Mouse (Mus musculus) regulatory T cell (primary cell): ENCODE results near the gene Sln.

Experiments used
- in situ Hi-C: fragments of 300-600 bp; cut with MboI, MseI; formaldehyde crosslinking; loops from one replicate; pipeline ENCODE4 v1.15.1; 2025; ENCODE audit warnings: high pct_unique_total_duplicates

Sln gene

DNA sequence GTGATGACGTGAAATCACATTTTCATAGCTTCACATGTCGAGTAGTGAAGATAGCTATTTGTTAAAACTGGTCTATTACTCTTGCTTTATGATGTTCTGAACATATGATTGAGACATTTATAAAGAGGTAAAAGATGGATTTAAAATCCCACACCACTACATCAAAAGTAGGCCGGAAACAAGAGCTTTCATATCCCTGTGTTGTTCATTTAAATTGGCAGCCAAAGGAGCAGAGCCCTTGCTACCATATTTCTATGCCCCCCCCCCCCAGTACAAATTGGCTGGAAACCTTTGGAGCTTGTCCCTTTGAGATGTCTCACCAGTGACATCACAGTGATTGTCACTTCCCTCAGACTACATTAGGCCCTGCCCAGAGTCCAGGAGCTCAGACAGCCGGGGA, at the start of gene Sln:
Sln (plus strand) TSS at position 301 of the 400 bp plus-strand sequence.
- in situ Hi-C loops, result no loop called here

DNA sequence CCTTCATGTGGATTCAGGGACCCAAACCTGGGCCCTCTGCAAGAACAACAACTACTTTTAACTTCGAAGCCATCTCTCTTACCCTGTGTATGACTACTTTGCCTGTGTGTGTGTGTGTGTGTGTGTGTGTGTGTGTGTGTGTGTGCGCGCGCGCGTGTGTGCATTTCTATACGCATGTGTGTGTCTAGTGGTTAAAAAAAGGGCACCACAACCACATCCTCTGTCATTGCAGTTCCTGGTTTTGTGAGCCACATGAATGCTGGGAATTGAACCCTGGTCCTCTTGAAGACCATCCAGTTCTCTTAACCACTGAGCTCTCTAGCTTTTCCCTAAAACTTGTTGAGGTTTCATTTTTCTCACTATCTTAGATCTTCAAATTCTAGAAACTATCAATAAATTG, 47.0 kb upstream of the Sln start:
- in situ Hi-C loops, result loop anchor here (5.0 kb wide), 1 partner anchor 36 kb away; no protein-coding TSS in a partner anchor

DNA sequence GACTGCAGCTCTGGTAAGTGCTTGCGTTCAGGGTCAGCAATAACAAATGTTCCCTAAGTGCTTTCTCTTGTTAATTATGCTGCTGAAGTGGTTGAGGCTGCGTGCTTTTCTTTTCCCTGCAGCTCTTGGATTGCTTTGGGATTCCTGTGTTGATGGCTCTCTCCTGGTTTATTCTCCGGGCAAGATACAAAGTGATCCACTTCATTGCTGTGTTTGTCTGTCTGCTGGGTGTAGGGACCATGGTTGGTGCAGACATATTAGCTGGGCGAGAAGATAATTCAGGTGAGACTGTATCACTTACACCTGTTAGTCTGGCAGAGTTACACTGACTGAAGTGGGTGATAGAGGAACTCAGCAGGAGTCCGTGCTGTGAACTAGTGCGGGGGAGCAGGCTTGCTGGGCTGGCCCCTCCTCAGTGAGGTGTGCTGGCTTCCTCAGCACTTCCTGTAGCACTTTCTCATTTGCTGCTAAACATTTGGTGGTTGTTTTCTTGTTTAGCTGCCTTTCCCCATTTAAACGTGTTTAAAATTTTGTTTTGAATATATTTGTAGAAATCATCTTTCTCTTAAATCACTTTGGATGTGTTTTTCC, 43.4 kb upstream of the Sln start:
- in situ Hi-C loops, result no loop called here

DNA sequence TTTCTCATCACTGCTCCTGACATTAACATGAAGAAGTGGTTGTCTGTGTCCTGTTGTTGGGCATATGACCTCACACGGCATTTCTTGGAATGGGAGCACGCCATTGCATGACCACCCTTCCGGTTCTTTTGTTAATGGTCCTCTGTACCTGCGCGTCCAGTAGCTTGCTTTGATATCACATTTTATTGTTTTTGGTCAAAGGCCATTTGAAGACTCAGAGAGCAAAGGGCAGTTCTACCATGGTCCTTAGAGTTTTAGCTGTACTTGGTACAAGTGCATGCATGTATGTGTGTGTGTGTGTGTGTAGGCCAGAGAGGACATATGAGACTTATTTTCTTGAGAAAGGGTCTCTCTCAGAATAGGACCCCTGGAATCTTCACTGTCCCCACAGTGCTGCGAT, 36.5 kb upstream of the Sln start:
- in situ Hi-C loops, result no loop called here

DNA sequence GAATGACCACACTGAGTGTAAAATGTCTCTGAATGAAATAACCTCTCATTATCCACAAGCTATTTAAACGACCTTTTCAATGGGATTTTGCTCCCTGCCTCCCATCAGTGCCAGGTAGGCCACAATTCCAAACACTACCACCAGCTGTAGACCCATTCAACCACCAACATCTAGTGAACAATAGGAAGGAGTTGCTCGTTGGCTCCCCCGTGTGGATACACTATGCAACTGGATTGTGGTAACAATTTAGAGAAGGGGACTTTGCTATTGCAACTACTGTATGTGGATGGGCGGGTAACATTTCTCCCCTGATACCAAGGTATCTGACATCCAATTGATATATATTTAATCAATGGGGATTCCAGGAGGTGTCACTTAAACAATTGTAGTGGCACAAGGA, 31.2 kb upstream of the Sln start:
- in situ Hi-C loops, result no loop called here

DNA sequence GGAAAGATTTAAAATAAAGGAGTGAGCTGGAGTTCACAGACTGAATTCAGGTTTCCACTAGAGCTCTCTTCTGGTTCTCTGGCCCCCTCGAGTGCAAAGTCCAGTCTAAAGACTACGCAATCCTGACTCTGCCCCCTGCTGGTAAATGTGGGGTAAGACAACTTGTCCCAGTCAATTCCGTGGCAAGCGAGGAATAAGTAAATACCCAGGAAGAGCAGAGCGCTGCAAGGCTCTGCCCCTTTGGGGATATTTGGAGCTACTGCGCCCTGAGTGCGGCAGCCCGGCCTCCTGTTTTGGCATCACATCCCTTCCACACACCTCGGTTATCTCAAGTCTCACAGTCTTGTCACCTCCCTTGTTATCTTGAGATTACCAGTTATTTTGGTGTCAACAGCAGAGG, 24.6 kb upstream of the Sln start:
- in situ Hi-C loops, result no loop called here

DNA sequence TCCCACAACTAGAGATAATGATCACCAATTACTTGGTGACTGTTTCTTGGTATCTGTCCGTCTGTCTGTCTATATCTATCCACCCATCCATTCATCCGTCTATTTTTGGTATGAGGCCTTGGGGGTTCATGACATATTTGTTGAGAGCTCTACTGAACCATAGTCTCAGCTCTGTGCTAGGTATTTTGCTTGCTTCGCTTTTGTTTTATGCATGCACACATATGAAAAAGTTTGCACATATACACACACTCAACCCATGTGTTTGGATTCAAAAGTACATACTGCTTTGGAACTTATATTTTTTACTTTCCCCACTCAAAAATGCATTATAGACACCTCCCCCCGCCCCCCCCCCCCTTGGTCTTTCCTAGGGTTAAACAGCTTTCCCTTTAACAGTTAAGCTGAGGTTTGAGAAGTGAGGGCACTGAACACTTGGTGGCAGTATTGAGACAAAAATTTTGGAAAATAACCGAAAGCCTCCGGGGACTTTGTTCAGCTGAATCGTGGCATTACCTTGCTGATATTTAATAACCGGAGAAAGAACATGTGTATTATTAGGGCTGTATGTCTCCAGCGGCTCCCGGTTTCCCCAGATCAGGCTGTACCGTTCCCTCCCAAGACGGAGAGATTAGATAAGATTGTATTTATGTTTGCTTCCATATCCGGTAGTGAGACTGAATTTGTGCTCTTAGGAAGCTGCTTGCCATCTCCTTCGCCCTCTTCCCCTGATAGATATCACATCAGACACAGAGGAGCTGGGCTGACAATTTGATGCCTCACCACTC, 20.7 kb upstream of the Sln start:
- in situ Hi-C loops, result no loop called here

DNA sequence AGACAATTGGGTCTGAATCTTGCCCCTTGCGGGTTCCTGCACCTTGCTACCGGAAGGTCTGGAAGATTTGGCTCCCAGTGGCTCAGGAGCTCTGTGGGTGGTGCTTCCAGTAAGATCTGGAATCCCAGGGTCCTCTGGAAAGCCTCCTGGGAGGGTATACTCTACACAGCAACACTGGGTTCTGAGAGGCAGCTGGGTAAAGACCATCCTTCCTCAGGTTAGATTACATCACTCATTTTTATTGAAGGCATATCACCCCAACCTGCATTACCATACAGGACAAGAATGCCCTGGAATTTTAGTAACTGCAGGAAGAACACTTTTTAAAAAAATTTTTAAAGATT, 20.1 kb upstream of the Sln start:
- in situ Hi-C loops, result no loop called here

DNA sequence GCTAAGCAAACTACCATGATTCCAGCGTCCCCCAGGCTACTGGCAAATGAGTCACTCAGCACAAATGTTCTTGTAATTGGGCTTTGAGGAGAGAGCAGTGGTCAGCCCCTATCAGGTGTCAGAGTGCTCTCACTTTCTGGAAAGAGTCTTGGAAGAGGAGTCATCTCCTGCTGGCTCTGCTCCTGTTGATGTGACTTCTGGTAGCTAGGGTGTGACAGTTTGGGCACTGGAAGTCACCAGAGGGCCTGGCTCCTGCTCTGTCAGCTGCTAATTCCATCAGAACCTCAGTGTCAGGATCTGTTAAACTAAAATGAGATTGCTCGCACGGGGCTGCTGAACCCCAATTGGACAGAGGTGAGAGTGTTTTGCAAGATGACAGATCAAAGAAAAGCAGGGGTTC, 14.9 kb upstream of the Sln start:
- in situ Hi-C loops, result no loop called here

DNA sequence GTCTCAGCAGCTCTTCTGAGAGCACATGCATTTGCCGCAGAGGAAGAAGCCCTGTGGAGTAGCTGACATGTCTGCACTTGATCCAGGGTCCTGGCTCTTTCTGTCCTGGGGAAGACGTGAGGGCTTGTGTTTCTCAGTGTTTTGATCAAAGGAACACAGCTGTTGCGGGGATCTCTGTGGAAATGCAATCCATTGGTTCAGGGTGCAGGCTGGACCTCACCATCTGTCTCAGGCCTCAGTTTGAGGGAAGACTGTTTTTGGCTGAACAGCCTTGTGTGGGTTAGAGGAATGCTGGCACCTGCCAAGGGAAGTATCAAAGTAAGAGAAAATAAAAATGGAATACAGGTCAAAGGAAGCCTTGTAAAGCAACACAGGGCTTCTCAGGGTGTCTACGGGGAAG, 14.0 kb upstream of the Sln start:
- in situ Hi-C loops, result no loop called here

DNA sequence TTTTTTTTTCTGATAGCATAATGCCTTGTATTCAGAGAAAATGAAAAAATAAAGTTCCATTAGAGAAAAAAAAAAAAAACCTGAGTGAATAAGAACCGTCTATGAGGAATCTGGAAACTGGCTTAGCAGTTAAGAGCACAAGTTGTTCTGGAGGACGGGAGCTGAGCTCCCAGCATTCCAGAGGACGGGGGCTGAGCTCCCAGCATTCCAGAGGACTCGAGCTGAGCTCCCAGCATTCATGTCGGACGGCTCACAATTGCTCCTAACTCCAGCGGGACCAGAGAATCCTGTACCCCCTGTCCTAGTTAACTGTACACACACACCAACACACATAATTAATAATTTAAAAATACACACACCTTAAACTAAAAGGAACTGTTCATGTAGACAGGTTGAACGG, 11.1 kb upstream of the Sln start:
- in situ Hi-C loops, result no loop called here

DNA sequence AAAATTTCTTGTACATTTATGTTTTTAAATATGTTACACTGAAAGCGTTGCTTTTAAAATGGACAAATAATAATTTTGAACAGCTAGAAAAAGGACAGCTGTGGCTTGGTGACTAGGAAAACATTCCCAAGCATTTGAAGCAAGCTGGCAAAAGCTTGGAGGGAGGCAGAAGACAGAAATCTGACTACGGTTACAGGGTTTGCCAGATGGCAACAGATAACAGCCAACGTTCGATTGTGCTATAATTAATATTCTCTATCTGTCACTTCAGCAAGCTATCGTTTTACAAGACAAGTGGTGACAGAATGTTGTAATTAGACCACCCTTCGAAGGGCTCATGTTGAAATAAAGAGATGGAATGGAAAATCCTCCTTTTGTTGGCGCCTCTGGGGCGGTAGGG, 1.4 kb upstream of the Sln start:
- in situ Hi-C loops, result no loop called here

DNA sequence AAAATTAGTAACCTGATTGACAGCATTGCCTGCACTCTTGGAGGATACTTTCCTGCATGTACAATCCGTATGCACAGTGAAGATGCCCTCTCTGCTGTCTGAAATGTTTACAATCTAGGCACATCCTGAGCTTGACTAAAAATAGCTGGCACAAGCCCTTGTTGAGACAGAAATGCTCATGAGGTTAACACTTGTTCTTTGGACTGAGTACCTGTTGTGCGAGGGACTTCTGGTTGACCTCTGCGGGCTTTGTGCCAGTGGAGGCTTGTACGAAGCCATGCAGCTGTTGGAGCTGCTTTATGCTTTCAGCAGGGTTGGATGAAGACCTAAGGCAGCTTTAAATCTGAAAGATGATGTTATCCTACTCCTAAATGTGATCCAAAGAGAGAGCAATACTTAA, 2.2 kb downstream of the Sln start:
- in situ Hi-C loops, result no loop called here

DNA sequence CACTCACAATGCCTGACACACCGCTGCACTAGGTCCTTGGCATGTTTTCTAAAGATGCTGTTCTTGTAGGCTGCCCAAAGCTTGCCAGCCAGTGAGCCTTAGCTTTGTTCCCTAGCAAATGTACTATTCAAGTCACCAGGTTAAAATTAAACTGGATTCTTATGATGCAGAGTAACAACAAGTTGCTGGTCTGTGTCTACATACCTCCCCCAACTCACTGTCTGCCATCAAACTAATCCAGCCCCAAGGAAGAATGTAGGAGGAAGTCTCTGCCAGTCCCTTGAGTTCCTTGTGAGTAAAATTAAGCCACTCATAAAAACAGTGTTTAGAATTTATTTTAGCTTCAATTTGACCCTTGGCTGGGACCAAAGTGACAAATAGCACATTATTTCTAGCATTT, 3.7 kb downstream of the Sln start:
- in situ Hi-C loops, result no loop called here

DNA sequence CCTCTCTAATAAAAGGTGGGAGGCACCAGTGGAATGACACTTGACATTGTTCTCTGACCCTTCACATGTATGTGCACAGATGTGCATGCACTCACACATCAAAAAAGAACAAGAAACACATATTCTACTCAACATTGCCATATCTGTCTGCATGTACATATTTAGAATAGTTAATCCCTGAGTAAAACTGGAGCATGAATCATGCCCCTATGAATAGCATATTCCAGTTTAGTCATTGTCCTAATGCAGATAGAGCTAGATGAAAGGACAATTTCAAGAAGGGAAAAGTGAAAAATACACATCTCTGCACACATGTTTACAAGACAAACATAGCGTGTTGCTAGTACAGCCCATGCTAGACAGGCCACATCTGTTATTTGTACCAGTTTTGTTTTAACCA, 4.6 kb downstream of the Sln start:
- in situ Hi-C loops, result no loop called here

DNA sequence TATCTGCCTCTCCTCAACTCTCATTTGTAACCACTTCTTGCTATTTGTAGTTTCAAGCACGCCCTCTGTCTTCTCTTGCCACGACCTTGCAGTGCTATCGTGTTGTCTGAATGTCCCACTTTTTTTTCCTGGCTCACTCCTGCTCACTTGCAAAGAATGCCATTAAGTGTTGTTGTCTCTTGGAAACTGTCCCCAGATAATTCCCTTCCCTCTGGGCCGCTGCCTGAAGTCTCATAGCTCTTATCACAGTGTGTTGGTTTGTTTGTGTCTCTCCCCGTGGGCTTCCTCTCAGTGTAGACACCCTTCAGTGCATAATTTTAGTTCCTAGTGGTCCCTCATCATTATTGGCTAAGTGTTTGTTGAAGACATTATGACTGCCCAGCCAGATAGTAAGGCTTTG, 7.9 kb downstream of the Sln start:
- in situ Hi-C loops, result no loop called here

DNA sequence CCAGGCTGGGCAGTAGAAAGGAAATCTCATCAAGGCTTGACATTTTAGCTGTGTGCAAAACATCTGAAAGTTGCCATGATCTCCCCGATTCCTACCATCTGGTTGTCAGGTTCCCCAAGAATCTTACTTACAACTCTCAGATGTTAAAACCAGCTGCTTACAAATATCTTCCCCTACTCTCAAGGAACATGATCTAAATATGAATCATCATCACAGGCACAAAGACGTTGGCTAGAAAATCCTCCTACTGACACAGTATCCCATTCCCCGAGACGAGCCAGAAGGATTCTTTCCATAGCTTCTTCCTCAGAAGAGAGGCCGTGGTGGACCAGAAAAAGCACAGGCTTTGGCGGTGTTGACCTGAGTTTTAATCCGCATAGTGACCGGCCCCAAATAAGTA, 23.3 kb downstream of the Sln start:
- in situ Hi-C loops, result no loop called here

DNA sequence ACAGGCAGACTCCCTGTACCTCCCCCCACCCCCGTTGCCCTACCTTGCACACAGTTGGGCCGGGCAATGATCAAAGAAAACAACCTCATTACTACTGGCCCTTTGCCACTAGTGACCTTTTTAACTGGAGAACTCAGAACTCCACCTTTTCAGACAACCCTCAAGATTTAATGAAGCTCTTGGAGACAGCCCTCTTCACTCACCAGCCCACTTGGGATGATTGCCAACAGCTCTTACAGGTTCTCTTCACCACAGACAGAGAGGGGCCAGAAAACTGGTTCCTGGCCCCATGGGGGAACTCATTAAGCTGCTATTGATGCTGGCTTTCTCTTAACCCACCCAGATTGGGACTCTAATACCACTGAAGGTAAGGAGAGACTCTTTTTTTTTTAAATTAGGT, 27.5 kb downstream of the Sln start:
- in situ Hi-C loops, result no loop called here

DNA sequence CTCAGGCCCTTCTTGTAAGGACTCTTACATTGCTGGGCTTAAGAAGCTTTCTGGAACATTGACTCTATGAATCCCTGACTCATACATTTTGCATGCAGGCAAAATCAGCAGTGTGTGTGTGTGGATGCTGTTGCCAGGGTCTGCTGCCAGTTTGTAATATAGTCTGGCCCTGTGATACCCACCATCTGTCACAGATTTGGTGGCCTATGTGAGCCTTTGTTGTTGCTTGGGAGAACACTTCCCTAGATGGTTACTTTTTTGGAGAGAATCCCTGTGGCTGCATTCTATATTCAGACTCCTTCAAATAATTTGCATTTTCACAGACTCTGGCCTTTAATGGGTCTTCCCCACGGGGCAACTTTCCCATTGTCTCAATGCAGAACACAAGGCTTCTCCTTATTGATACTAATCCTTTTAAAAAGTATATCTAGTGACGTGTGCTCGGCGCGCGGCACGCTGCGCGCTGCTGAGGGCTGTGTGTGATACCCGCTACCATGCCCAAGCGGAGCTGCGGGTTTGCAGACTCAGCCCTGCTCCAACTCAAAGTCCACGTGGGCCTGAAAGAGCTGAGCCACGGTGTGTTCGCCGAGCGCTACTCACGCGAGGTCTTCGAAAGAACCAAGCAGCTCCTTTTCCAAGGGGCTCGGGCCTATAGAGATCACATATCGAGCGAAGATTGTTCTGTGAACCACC, 33.8 kb downstream of the Sln start:
- in situ Hi-C loops, result no loop called here

DNA sequence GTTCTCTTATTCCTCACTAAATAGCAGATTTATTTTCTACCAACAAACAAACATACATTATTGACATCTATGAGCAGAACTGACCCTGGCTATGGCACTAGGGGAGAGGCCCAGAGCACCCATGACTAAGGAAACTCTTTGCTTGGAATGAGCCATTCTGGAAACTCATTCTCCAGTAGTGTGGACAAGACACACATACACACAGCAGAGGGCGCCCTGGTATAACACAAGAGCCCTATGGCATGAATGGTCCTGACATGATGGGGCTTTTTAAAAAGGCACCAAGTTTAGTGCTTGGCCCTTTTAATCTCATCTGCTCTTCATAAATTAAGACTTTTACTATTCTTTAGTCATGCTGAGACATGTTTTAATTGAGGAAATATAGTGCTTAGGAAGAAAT, 40.1 kb downstream of the Sln start:
- in situ Hi-C loops, result no loop called here

DNA sequence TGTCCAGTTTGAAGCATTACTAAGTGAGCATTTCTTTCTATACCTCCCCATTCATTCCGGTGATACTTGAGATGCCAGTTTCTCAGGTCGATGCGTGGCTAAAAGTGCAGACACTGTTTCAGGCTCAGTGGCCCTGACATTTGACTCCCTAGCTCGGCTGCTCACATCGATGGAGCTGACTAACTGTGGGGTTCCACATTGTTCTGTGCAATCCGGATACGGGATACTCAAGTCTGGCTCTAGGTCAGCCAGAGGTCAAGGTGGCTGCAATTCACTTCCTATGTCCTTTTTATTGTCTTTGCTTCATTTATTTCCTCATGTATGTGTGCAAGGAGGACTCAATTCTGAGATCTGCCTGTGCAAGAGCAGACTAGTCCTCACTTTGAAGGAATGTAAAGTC, 45.9 kb downstream of the Sln start:
- in situ Hi-C loops, result no loop called here

DNA sequence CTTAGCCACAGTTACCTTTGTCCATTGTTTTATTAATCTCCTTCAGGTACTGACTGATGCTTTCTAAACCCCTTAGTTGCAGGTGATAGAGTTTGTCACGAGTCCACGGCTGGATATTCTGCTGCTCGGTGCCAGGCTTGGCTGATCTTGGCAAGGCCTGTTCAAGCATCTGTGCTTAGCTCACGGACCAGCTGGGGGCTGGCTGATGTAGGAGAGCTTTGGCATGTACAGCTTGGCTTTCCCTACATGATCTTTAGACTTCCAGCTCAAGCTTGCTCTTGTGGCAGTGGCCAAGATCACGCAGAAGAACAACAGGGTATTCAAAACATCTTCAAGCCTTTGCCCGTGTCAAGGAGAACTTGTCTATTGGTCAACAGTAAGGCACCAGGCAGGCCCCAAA, 49.9 kb downstream of the Sln start:
- in situ Hi-C loops, result no loop called here

DNA sequence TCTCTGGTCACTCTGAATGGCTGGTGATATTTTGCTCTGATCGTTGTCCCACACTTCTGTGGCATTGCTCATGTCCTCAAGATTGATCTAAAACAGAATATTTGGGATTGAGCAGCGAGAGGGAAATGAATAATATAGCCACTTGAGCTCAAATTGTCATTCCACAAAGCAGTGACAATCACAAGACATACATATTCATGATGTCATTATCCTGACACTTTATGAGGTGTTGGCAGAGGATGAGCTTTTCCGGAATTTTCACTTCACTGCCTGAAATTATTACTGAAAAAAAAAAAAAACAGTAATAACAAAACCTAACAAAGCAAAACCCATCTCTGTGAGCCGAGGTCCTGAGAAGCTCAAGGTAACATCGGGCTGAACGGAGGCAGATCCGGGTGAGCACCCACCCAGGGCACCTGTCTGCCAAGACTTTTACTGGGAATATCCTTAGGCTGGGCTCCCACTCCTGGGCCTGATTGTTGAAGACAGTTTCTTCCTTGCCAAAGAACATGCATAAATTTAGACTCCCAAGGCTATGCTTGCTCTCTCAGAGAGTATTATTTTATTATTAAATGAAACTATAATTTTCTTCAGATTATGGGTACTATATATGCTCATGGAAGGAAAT, 53.4 kb downstream of the Sln start:
- in situ Hi-C loops, result no loop called here
